Mouse (Mus musculus): Measurements from ENCODE around the gene Tut7. TPM values are rescaled to one million over a fixed set of nuclear protein-coding genes. Genes with fewer than 3 reads are reported as not detected.
"Not testable (repeated sequence)": the region's sequence is repeated elsewhere in the genome, so short reads cannot be mapped to it uniquely, and the experiment has no call there.

Tut7 gene
- polyA plus RNA-seq, 1 experiment from 2014 or later: 49.7 TPM

GRCm38 (mm10) chr13:59782145-59782544 is 40.8 kb downstream of the Tut7 start, which contains the start of gene Gm49354:
Gm49354 (minus strand) TSS chr13:59782245.
- no peaks in the 10 kb centered on the region for H3K9me3 ChIP-seq (replicated peaks)
- H3K9ac ChIP-seq: no peak within 1 kb of the TSS
- H3K27me3 ChIP-seq: no peaks in the 10 kb centered on the region
- H3K4me3 ChIP-seq (replicated peaks): no peak within 1 kb of the TSS
- peaks cover 96% of the 10 kb centered on the region for H3K36me3 ChIP-seq
- 90% methylated on average over 7 of the region's 7 CpGs for WGBS
- H3K4me1 ChIP-seq: no peaks in the 10 kb centered on the region
- no peak within 1 kb of the TSS for H3K27ac ChIP-seq (replicated peaks)
- H3K4me2 ChIP-seq (replicated peaks): no peak within 1 kb of the TSS
- no peak for ATAC-seq (ENCODE audit: insufficient number of reproducible peaks, low FRiP score, low TSS enrichment, low read depth)

GRCm38 (mm10) chr13:59779744-59780264 is 43.1 kb downstream of the Tut7 start:
- H3K4me2 ChIP-seq (replicated peaks); H3K4me1 ChIP-seq; ATAC-seq (ENCODE audit: insufficient number of reproducible peaks, low FRiP score, low TSS enrichment, low read depth); H3K27me3 ChIP-seq; H3K27ac ChIP-seq (replicated peaks); H3K4me3 ChIP-seq (replicated peaks); H3K9ac ChIP-seq; H3K9me3 ChIP-seq (replicated peaks): not testable (repeated sequence)
- peaks cover 95% of the 10 kb centered on the region for H3K36me3 ChIP-seq
- WGBS: 93% methylated on average over 1 of the region's 1 CpGs

DNA sequence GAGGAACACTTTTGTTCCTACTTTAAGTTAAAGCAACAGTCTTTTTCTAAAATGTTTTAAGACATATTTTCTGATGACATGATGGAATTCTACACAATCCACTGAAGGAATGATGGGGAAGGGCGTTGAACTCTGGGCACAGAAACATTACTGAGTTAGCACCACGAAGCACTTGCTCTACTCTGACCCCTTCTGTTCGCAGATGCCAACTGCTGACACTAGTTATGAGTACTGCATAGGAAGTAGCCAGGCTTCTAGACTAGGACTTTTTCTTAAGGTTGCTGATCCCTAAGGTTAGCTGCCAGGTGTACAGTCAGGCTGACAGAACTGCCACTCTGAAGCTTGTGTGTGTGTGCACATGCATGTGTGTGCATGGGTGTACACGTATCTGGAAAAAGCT is 43.7 kb downstream of the Tut7 start:
- no peak overlapping the region for H3K27ac ChIP-seq (replicated peaks)
- H3K4me2 ChIP-seq (replicated peaks): no peak overlapping the region
- H3K9me3 ChIP-seq (replicated peaks): no peaks in the 10 kb centered on the region
- ATAC-seq (ENCODE audit: insufficient number of reproducible peaks, low FRiP score, low TSS enrichment, low read depth): no peak
- H3K27me3 ChIP-seq: no peaks in the 10 kb centered on the region
- 84% methylated on average over 4 of the region's 4 CpGs for WGBS
- no peak overlapping the region for H3K9ac ChIP-seq
- no peaks in the 10 kb centered on the region for H3K4me1 ChIP-seq
- H3K4me3 ChIP-seq (replicated peaks): no peak overlapping the region
- peaks cover 92% of the 10 kb centered on the region for H3K36me3 ChIP-seq

DNA sequence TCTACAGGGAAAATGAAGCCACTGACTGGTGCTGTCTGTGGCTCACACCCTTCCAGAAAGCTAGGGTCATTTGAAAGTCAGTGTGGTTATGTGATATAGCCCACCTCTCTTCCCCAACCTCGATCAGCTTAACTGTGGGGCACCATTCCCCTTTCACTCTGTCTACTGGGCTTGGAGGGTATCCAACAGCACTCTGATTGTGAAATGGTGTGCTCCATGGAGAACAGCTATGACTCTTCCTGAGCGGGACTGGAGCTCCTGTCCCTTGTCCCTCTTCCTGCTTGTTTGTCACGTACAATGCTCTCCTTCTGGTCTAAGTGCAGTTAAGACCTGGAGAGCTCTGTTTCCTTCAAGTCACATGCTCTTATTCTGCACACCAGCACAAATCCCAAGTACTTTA is 47.8 kb downstream of the Tut7 start:
- H3K4me2 ChIP-seq (replicated peaks): no peak overlapping the region
- H3K36me3 ChIP-seq: peaks cover 76% of the 10 kb centered on the region
- no peaks in the 10 kb centered on the region for H3K9me3 ChIP-seq (replicated peaks)
- no peak for ATAC-seq (ENCODE audit: insufficient number of reproducible peaks, low FRiP score, low TSS enrichment, low read depth)
- peaks cover 15% of the 10 kb centered on the region for H3K4me1 ChIP-seq
- H3K27ac ChIP-seq (replicated peaks): no peak overlapping the region
- H3K9ac ChIP-seq: no peak overlapping the region
- no peaks in the 10 kb centered on the region for H3K27me3 ChIP-seq
- WGBS: 86% methylated on average over 3 of the region's 3 CpGs
- H3K4me3 ChIP-seq (replicated peaks): no peak overlapping the region

DNA sequence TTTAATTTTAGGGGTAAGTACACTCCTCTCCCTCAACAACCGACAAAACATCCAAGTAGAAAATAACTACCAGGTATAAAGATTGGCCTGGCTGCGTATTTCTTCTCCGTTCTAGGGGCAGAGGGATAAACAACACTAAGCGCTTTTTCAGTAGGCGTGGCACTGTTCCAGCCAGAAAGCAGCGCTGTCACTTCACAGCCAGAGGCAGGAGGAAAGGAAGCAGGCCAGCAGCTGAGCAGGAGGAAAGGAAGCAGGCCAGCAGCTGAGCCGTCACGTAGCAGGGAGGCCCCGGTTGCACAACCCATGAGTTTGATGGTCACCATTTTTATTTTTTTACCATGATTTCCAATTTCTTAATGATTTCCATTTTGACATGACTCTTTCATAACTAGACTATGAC is 51.7 kb downstream of the Tut7 start:
- peak overlapping the region; percentile 66; the same call in 1 of the 2 replicates for H3K4me2 ChIP-seq (replicated peaks)
- H3K4me1 ChIP-seq: peaks cover 40% of the 10 kb centered on the region
- ATAC-seq (ENCODE audit: insufficient number of reproducible peaks, low FRiP score, low TSS enrichment, low read depth): no peak
- peaks cover 41% of the 10 kb centered on the region for H3K36me3 ChIP-seq
- H3K27ac ChIP-seq (replicated peaks): peak overlapping the region; percentile 97
- H3K4me3 ChIP-seq (replicated peaks): no peak overlapping the region
- H3K27me3 ChIP-seq: no peaks in the 10 kb centered on the region
- 39% methylated on average over 9 of the region's 9 CpGs for WGBS
- no peak overlapping the region for H3K9ac ChIP-seq
- no peaks in the 10 kb centered on the region for H3K9me3 ChIP-seq (replicated peaks)

- Histone ChIP-seq H3K9me3 (replicated peaks) (no peaks in the 10 kb centered on the region), H3K4me1 (peaks cover 44% of the 10 kb centered on the region), H3K36me3 (peaks cover 37% of the 10 kb centered on the region), H3K4me2 (replicated peaks) (peak overlapping the region; percentile 66), H3K4me3 (replicated peaks) (peak overlapping the region; percentile 91), H3K27ac (replicated peaks) (peak overlapping the region; percentile 97), H3K9ac (peak overlapping the region; percentile 9; the same call in 1 of the 2 replicates), H3K27me3 (no peaks in the 10 kb centered on the region)
- 67% methylated on average over 9 of the region's 9 CpGs for WGBS
- ATAC-seq (ENCODE audit: insufficient number of reproducible peaks, low FRiP score, low TSS enrichment, low read depth): no peak
Observed at GRCm38 (mm10) chr13:59770847-59771246, 52.1 kb downstream of the Tut7 start.

DNA sequence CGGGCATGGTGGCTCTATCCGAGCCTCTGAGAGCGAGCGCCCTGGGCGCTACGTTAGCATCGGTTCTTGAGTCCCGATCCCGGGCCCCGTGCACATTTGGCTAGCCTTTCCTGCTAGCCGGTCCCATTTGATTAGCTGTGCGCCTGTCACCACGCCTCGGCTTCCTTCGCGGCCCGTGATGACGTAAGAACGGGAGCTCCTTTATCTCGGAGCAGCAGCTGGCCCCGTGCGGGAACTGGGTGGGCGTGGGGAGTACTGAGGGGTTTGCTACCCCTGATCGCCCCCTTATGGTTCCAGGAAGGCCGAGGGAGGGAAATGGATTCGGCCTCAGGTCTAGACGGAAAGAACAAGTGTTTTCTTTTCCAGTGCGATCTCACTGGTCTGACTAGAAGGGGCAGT is 52.8 kb downstream of the Tut7 start:
- H3K36me3 ChIP-seq: peaks cover 31% of the 10 kb centered on the region
- peak overlapping the region; percentile 97 for H3K27ac ChIP-seq (replicated peaks)
- under 1% methylated on average over 28 of the region's 28 CpGs for WGBS
- peak overlapping the region; percentile 66 for H3K4me2 ChIP-seq (replicated peaks)
- H3K4me1 ChIP-seq: peaks cover 46% of the 10 kb centered on the region
- H3K9me3 ChIP-seq (replicated peaks): no peaks in the 10 kb centered on the region
- H3K4me3 ChIP-seq (replicated peaks): peak overlapping the region; percentile 91
- ATAC-seq (ENCODE audit: insufficient number of reproducible peaks, low FRiP score, low TSS enrichment, low read depth): peak; percentile 80
- no peaks in the 10 kb centered on the region for H3K27me3 ChIP-seq
- H3K9ac ChIP-seq: peak overlapping the region; percentile 54

- Histone ChIP-seq H3K4me2 (replicated peaks) (peak within 1 kb of the TSS; percentile 66), H3K4me1 (peaks cover 46% of the 10 kb centered on the region), H3K4me3 (replicated peaks) (peak within 1 kb of the TSS; percentile 91), H3K27ac (replicated peaks) (peak within 1 kb of the TSS; percentile 97), H3K36me3 (peaks cover 26% of the 10 kb centered on the region), H3K27me3 (no peaks in the 10 kb centered on the region), H3K9me3 (replicated peaks) (no peaks in the 10 kb centered on the region), H3K9ac (peak within 1 kb of the TSS; percentile 79)
- under 1% methylated on average over 91 of the region's 91 CpGs for WGBS
- ATAC-seq (ENCODE audit: insufficient number of reproducible peaks, low FRiP score, low TSS enrichment, low read depth): peak; percentile 98
Observed at GRCm38 (mm10) chr13:59769296-59770163, 53.4 kb downstream of the Tut7 start, which contains the start of gene Isca1. Isca1 (minus strand) TSS chr13:59769810.

GRCm38 (mm10) chr13:59768531-59768930 is 54.4 kb downstream of the Tut7 start:
- Histone ChIP-seq H3K4me2 (replicated peaks) (peak overlapping the region; percentile 66), H3K27me3 (no peaks in the 10 kb centered on the region), H3K4me3 (replicated peaks) (peak overlapping the region; percentile 91), H3K4me1 (peaks cover 46% of the 10 kb centered on the region), H3K9ac (peak overlapping the region; percentile 79; the same call in 1 of the 2 replicates), H3K9me3 (replicated peaks) (no peaks in the 10 kb centered on the region), H3K36me3 (peaks cover 18% of the 10 kb centered on the region), H3K27ac (replicated peaks) (peak overlapping the region; percentile 11; the same call in 1 of the 2 replicates)
- WGBS: 36% methylated on average over 13 of the region's 13 CpGs
- no peak for ATAC-seq (ENCODE audit: insufficient number of reproducible peaks, low FRiP score, low TSS enrichment, low read depth)

DNA sequence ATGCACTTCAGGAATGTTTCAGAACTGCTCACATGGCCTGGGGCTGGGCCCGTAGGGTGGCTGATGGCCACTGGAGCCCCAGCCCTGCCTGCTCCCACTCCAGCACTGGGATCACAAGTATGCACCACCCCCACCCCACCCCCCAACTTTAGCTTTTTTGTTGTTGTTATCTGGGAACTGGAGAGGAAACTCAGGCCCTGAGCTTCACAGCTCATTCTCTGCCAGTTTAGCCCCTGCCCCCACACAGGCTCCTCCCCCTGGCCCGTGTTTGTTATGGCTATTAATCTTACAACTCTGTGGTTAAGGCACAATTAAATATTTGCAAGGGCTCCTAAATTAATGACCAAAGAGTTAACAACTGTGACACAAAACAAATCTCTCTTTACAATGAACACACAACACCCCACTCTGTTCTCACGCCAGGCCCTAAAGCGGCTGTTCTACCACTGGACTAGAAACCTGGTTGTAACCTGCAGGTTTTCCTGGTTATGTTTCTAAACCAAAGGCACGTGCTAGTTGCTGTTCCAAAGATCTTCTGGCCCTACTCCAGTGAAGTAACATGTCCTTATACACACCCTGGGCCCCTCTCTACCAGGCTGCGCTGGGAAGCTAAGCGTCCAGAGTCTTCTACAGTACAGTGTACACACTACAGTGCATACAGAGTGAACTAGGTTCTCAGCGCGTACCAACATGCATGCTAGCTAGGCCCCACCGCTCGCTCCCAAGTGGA is 56.0 kb downstream of the Tut7 start:
- no peak for ATAC-seq (ENCODE audit: insufficient number of reproducible peaks, low FRiP score, low TSS enrichment, low read depth)
- H3K27ac ChIP-seq (replicated peaks): no peak overlapping the region
- no peak overlapping the region for H3K9ac ChIP-seq
- H3K27me3 ChIP-seq: no peaks in the 10 kb centered on the region
- WGBS: 62% methylated on average over 11 of the region's 11 CpGs
- H3K4me3 ChIP-seq (replicated peaks): no peak overlapping the region
- H3K9me3 ChIP-seq (replicated peaks): no peaks in the 10 kb centered on the region
- no peak overlapping the region for H3K4me2 ChIP-seq (replicated peaks)
- peaks cover 11% of the 10 kb centered on the region for H3K36me3 ChIP-seq
- peaks cover 46% of the 10 kb centered on the region for H3K4me1 ChIP-seq

DNA sequence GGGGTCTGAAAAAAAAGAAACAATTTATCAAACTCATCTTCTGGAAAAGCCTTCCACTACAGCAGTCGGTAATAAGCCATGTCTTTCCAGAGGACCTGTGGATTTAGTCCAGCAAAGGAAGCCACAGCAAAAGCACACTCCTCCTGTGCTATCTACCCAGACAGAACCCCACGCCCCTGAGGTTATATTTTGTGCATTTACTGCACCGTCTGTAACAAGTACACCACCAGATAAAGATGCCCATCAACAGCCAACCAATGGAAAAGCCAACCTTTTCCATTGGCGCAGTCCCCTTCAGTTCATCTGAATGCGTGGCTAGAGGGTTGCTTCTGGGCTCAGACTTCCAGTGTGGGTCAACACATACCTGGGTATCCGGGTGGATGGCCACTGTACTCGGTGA is 60.2 kb downstream of the Tut7 start:
- peaks cover 22% of the 10 kb centered on the region for H3K4me1 ChIP-seq
- H3K27me3 ChIP-seq: no peaks in the 10 kb centered on the region
- H3K9ac ChIP-seq: no peak overlapping the region
- ATAC-seq (ENCODE audit: insufficient number of reproducible peaks, low FRiP score, low TSS enrichment, low read depth): no peak
- 90% methylated on average over 7 of the region's 7 CpGs for WGBS
- H3K4me3 ChIP-seq (replicated peaks): no peak overlapping the region
- H3K27ac ChIP-seq (replicated peaks): no peak overlapping the region
- no peaks in the 10 kb centered on the region for H3K9me3 ChIP-seq (replicated peaks)
- no peak overlapping the region for H3K4me2 ChIP-seq (replicated peaks)
- H3K36me3 ChIP-seq: peaks cover 38% of the 10 kb centered on the region

All from embryonic facial prominence, embryonic 15.5 days (tissue).